Mouse (Mus musculus) left cerebral cortex, adult 11 months (tissue): ENCODE measurements around the gene Cenpq.

Experiments
- DNase-seq: peaks from one replicate; pipeline ENCODE4 v3.0.0; 2022; ENCODE audit warnings: low spot score

Cenpq gene

GRCm38 (mm10) chr17:40934420-40935231, at the start of gene Cenpq, which contains the start of gene Mut:
TSS of gene Cenpq (minus strand) at chr17:40935047.
TSS of gene Mut (plus strand) at chr17:40934685.
- DNase-seq, result peak; percentile 98

- DNase-seq, result peak; percentile 6
Measured at GRCm38 (mm10) chr17:40977914-40978313, 43.1 kb upstream of the Cenpq start.

DNA sequence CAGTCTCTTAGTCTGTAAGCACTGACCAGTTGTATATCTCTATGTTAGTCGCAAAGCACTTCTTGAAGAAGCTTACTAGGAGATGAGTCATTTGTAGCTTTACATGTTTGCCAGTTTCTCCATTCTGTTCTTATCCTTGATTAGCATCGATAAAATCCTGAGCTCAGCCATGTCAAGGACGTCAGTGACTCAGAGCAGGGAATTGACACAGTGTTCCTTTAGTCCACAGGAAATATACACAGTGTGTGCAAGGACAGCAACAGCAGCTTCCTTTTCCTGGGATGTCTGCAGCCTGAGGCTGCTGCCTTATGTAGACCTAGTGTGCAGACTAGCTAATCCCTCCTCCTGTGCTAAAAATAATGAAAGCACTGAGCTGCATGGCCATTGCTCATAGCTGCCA, 13.7 kb upstream of the Cenpq start:
- no peak for DNase-seq

DNA sequence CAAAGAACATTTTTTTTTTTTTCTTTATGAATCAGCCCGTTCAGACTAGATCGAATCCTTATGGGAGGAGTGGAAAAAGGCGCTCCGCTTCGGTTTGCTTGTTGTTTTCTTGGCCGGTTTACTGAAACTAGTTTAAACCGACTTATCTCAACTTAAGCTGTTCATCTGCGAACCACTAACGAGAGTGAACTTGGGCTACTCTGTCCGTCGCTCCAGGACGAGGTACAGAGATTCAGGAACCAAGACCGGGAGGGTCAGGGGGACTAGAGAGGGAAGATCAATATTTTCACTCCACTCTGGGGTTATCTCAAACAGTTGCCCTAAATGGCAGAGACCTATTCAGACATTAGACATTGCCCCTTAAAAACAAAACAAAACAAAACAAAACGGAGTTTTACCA, 862 bp downstream of the Cenpq start:
- no peak for DNase-seq

- no peak for DNase-seq
Measured at GRCm38 (mm10) chr17:40915499-40915898, 19.3 kb downstream of the Cenpq start.

DNA sequence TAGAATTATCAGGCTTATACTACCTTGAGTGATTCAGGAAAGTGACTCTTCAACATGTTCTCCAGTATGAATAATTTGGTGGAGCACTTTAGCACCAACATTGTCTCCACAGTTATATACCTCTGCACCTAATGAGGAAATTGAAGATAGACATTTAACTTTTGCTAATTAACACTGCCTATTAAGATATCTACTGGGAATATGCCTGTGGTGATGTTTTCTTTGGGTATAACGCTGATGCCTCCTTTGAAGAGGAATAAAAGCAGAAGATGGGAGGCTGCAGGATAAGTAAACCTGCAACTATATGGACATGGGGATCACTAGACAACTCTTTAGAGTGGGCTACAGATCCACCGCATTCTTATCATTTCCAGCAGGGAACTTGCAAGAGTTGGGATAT, 20.6 kb downstream of the Cenpq start, which contains the start of gene Glyatl3:
TSS of gene Glyatl3 (minus strand) at position 101 of the 400 bp plus-strand sequence.
- no peak for DNase-seq

- no peak for DNase-seq
Measured at GRCm38 (mm10) chr17:40904721-40905154, 30.1 kb downstream of the Cenpq start.

- no peak for DNase-seq
Measured at GRCm38 (mm10) chr17:40904056-40904597, 30.7 kb downstream of the Cenpq start.

GRCm38 (mm10) chr17:40903345-40903744, 31.5 kb downstream of the Cenpq start:
- no peak for DNase-seq

DNA sequence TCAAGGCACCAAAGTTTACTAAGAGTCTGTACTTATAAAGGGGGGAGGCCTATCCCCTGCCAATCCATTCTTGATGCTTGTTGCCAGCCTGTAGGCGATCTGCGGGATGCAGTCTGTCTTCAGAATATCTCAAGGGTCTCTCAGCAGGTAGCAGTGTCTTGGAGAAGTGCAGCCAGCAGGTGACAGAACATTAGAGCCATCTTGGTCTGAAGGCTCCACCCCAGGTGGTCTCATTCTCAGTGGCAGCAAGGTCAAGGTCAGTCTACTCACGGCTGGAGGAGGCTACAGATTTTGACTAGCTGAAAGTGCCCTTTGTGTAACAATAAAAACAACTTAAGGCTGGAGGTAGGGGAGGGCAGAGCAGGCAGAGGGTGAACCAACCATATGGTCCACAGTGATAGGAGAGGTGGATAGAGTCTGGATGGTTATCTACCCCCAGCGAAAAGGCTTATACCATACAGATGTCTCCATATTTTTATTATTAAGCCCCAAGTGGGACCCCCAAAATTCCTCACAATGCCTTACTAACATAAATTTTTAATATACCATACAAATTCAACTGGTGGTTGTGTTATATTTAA, 35.0 kb downstream of the Cenpq start:
- DNase-seq, result no peak

DNA sequence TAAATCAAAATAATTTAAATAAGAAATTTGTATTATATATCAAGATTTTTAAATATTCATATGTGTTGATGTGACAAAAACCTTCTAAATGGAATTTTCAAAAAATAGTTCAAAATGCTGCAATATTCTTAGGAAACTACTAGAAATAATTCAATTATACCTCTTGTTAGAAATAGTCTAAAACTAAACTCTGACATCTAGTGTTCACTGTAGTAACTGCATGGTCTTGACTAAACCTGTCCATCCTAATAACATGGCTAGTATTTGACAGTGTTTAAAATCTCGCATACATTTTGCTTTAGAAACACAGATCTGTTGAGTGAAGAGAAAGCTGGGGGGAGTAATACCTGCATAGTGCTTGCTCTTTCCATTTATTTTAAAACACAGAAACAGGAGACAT, 38.0 kb downstream of the Cenpq start:
- DNase-seq, result peak; percentile 2

- no peak for DNase-seq
Measured at GRCm38 (mm10) chr17:40887849-40888536, 46.9 kb downstream of the Cenpq start.

DNA sequence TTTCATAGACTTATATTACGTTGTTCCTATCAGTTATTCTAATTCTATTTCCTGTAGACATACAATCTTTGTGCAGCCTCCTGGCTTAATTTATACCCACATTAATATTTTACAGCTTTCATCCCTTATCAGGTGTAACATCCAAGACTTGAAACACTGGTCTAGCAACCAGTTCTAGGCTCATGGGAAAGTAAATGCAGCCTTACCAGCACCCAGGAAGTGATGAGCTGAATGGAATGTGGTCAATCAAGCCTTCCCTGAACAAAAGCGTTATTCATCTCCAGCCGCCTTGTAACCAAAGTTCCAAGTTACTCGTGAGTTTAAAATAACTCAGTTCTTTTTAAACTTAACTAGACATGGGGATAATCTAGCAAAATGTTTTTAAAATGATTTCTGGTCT, 49.7 kb downstream of the Cenpq start:
- no peak for DNase-seq

- no peak for DNase-seq
Measured at GRCm38 (mm10) chr17:40882172-40882571, 52.7 kb downstream of the Cenpq start.

GRCm38 (mm10) chr17:40879924-40880691, 54.7 kb downstream of the Cenpq start, which contains the start of gene 9130008F23Rik:
TSS of gene 9130008F23Rik (minus strand) at chr17:40880559.
- DNase-seq, result no peak

DNA sequence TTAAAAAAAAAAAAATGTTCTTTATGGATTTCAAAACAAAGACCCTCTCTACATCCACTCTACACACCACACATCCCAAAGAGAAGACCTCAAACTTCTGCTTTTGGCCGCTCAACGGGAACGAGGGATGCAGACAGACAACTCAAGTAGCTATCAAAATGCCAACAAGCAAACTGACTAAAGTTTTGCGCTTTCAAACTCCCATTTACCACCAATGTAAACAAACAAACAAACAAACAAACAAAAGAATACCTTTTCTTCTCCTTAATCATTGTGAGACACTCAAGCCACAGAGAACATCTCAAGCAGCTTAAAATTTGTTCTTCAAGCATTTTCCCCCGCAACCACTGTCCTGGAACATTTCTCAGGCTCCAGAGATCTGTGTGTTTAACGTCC, 55.3 kb downstream of the Cenpq start:
- no peak for DNase-seq

DNA sequence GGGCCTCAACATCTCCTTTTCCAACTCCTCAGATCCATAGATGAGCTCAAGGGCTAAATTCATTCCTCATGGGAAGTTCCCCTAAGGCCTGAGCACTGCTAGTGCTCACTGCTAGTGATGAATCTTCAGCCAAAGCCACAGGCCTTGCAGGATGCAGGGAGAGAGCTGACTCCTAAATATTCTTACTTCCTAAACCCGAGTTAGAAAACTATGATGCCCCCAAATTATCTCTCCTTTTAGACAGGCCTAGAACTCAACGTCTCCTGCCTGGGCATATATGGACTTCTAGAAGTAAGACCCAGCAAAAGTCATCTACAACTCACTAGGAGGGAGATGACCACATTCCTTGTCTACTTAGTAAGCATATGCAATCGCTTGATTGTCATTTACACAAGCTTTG, 57.1 kb downstream of the Cenpq start:
- DNase-seq, result no peak

- no peak for DNase-seq
Measured at GRCm38 (mm10) chr17:40875568-40875967, 59.3 kb downstream of the Cenpq start.

DNA sequence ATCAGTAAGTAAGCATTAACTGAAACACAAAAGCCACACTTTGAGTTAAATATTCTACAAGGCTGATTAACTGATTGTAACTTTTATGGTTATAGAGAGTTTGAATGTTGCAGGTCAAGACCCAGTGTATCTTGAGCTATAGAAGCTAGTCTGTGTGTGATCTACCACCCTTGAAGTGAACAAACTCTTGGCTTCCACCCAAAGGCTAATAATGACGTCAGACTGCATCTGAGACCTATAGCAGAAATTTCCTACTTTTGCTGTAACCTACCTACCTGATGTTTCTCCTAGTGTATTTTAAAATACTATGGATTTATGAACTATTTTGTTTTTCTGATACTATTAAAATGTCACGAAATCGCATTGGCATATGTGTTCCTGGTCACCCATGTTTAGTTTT, 60.1 kb downstream of the Cenpq start:
- DNase-seq, result no peak

- DNase-seq, result no peak
Measured at GRCm38 (mm10) chr17:40873582-40874011, 61.2 kb downstream of the Cenpq start.
